Mouse (Mus musculus) thymus, adult 2 months (tissue): ENCODE measurements around the gene Abcc1. TPM values are rescaled to one million over a fixed set of nuclear protein-coding genes. Genes with fewer than 3 reads are reported as not detected.

Experiments used
- DNase-seq: peaks from one replicate; pipeline ENCODE4 v3.0.0; 2021
- H3K27ac ChIP-seq: fragments of 200-500 bp; 2 replicates; pipeline ENCODE4 v1.5.1; 2012; ENCODE audit warnings: low read length, control low read depth; ENCODE audit not compliant: control insufficient read depth, insufficient read depth
- H3K27me3 ChIP-seq: fragments of 200-500 bp; 2 replicates; pipeline ENCODE4 v1.6.1; 2012; ENCODE audit warnings: mild to moderate bottlenecking, low read length, moderate library complexity, mixed read lengths; ENCODE audit not compliant: control insufficient read depth, insufficient read depth
- H3K36me3 ChIP-seq: fragments of 200-500 bp; 2 replicates; pipeline ENCODE4 v1.6.1; 2012; ENCODE audit warnings: mild to moderate bottlenecking, low read length, moderate library complexity; ENCODE audit not compliant: control insufficient read depth, insufficient read depth
- H3K4me1 ChIP-seq: fragments of 200-500 bp; replicated peaks from 2 replicates; pipeline ENCODE4 v1.6.1; 2012; ENCODE audit warnings: low read length; ENCODE audit not compliant: control insufficient read depth, insufficient read depth
- H3K4me3 ChIP-seq: fragments of 200-500 bp; 2 replicates; pipeline ENCODE4 v1.5.1; 2012; ENCODE audit warnings: mild to moderate bottlenecking, low read length, control low read depth, moderate library complexity; ENCODE audit not compliant: control insufficient read depth, insufficient read depth
- CTCF ChIP-seq: fragments of 200-500 bp; IDR thresholded peaks from 2 replicates; pipeline ENCODE4 v1.5.1; 2012; ENCODE audit warnings: mild to moderate bottlenecking, control low read depth, low read length, moderate library complexity, borderline replicate concordance; ENCODE audit not compliant: control insufficient read depth, poor library complexity, insufficient read depth; ENCODE audit errors: extremely low read depth
- POLR2A ChIP-seq: fragments of 200-500 bp; IDR thresholded peaks from 2 replicates; pipeline ENCODE4 v1.6.1; 2012; ENCODE audit warnings: mild to moderate bottlenecking, low read length, control low read depth, moderate library complexity; ENCODE audit not compliant: control insufficient read depth, poor library complexity, insufficient read depth; ENCODE audit errors: extremely low read depth
- WGBS: fragments of 180-500 bp; shearing (Covaris S2); methylation state at CpG from one replicate; pipeline ENCODE4 v1.1.7; 2018; 5-methylcytosine and 5-hydroxymethylcytosine counted together
- polyA plus RNA-seq: library from polyadenylated mRNA; depleted of rRNA; stranded (reverse); fragments of >200 nt; gene quantifications from 2 replicates; pipeline ENCODE4 v1.2.3, GENCODE M21; 2012

The Abcc1 gene
- polyA plus RNA-seq, 1 experiment, result 29.7 TPM

DNA sequence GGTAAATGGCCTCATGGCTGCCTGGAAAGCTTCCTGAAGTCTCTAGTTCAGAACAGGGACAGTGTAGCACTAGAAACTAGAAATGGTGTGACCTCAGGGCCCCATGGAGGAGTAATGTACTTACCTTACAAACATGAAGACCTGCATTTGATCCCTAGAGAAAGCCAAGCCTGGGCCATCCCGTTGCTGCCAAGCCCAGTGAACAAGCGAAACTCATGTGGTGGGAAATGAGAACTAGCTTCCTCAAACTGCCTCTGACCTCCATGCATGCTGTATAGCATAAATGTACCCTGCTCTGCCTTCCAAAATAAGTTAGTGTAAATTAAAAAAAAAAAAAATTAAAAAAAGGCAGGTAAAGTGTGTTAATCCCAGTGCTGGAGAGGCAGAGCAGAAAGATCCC, 101.2 kb downstream of the Abcc1 start:
- 89% methylated on average over 2 of the region's 2 CpGs for WGBS
- DNase-seq, result no peak
- no peaks in the 10 kb centered on the region for H3K4me1 ChIP-seq
- H3K27ac ChIP-seq, result no peak overlapping the region
- no peak overlapping the region for H3K4me3 ChIP-seq
- H3K27me3 ChIP-seq, result no peaks in the 10 kb centered on the region
- no peaks in the 10 kb centered on the region for H3K36me3 ChIP-seq
- no peak for TF ChIP-seq CTCF
- no peak for TF ChIP-seq POLR2A

DNA sequence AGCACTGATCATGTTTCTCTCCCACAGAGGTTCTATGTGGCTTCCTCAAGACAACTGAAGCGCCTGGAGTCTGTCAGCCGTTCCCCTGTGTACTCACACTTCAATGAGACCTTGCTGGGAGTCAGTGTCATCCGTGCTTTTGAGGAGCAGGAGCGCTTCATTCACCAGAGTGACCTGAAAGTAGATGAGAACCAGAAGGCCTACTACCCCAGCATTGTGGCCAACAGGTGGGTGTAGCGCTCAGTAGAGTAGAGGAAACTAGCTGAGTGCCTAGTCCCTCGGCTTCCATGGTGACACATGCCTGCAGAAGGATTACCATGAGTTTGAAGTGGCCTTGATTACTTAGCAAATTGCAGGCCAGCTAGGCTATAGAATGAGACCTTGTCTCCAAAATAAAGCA, 103.7 kb downstream of the Abcc1 start:
- TF ChIP-seq POLR2A (no peak), CTCF (no peak)
- WGBS, result 97% methylated on average over 6 of the region's 6 CpGs
- H3K27ac ChIP-seq, result no peak overlapping the region
- H3K36me3 ChIP-seq, result no peaks in the 10 kb centered on the region
- DNase-seq, result no peak
- no peaks in the 10 kb centered on the region for H3K27me3 ChIP-seq
- H3K4me1 ChIP-seq, result no peaks in the 10 kb centered on the region
- H3K4me3 ChIP-seq, result no peak overlapping the region

DNA sequence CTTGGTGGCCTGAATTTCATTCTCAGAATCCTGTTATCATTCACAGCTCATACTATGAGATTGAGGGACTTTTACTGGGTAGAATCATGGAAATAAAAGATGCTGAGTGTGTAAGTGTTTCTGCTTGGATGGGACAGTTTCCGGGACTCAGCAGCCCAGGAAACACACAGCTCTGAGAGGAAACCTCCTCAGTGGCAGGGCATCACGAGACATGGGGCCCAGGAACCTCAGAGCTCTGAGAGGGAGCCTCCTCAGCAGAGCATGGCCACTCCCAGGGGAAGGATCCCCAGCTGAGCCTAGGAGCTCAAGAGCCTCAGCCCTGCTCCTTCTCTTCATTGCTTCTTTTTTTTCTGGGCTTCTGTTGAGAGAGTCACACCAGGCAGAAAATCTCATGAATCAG, 107.0 kb downstream of the Abcc1 start:
- TF ChIP-seq POLR2A (no peak), CTCF (no peak)
- 91% methylated on average over 2 of the region's 2 CpGs for WGBS
- peaks cover under 1% of the 10 kb centered on the region; the same call in 1 of the 2 replicates for H3K36me3 ChIP-seq
- no peaks in the 10 kb centered on the region for H3K27me3 ChIP-seq
- no peak overlapping the region for H3K4me3 ChIP-seq
- no peak for DNase-seq
- no peak overlapping the region for H3K27ac ChIP-seq
- no peaks in the 10 kb centered on the region for H3K4me1 ChIP-seq

DNA sequence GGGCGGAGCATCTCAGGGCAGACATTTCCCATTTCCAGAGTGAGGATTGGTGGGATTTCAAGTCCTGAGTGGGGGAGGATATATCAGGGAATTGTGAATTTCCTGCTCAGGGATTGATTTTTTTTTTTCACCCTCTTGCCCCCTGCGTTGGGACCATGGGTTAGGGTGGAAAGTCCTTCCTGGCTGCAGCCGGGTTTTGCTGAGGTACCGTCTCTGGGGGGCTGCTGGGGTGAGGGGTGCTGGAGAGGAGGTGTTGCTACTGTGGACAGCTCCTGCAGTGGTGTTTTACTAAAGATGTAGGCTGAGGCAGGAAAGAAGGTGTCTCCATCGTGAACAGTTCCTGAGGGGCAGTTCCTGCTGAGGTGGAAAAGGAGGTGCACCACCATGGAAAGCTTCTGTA, 107.5 kb downstream of the Abcc1 start:
- no peaks in the 10 kb centered on the region for H3K4me1 ChIP-seq
- H3K27ac ChIP-seq, result no peak overlapping the region
- H3K27me3 ChIP-seq, result no peaks in the 10 kb centered on the region
- WGBS, result over 99% methylated on average over 5 of the region's 5 CpGs
- peaks cover 3% of the 10 kb centered on the region; the same call in 1 of the 2 replicates for H3K36me3 ChIP-seq
- H3K4me3 ChIP-seq, result no peak overlapping the region
- no peak for DNase-seq
- no peak for TF ChIP-seq CTCF
- no peak for TF ChIP-seq POLR2A

DNA sequence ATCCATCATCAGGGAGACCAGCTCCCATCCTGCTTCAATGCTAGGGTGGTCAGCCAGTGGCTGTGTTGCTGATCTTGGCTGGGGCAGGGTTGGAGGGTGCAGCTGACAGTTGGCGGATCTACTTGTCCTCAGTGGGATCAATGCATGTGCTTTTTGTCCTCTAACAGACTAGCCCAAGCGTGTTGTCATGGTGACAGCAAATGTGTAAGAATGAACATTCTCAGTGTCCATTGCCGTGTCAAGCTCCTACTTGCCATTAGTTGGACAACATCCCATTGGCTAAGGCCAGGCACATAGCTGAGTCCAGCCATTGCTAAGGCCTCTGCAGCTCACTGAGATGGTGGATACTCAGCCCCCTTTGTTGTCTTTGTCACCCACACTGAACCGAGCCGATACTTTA, 110.8 kb downstream of the Abcc1 start:
- no peak overlapping the region for H3K4me3 ChIP-seq
- H3K27me3 ChIP-seq, result no peaks in the 10 kb centered on the region
- no peak overlapping the region for H3K27ac ChIP-seq
- no peak for TF ChIP-seq CTCF
- no peak for TF ChIP-seq POLR2A
- peaks cover 3% of the 10 kb centered on the region; the same call in 1 of the 2 replicates for H3K36me3 ChIP-seq
- 94% methylated on average over 5 of the region's 5 CpGs for WGBS
- no peak for DNase-seq
- no peaks in the 10 kb centered on the region for H3K4me1 ChIP-seq

DNA sequence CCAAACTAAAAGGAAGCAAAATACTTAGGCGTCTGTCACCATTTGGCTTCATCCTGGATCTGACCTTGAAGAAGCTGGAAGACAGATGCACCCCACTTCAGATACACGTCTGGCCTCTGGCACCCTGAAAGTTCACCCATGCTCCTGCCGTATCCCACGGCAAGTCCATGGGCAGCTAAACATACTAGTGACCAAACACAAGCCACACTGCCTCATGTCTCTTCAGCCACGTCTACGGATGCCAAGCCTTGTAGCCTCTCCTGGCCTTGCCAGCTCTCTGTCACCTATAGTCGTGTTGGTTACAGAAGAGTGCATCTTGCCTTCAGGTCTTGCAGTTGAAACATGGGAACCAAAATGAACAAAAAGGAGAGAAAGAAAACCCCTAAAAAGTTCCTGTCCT, 112.3 kb downstream of the Abcc1 start:
- DNase-seq, result no peak
- H3K27ac ChIP-seq, result no peak overlapping the region
- no peaks in the 10 kb centered on the region for H3K4me1 ChIP-seq
- TF ChIP-seq POLR2A (no peak), CTCF (no peak)
- 95% methylated on average over 7 of the region's 7 CpGs for WGBS
- no peak overlapping the region for H3K4me3 ChIP-seq
- no peaks in the 10 kb centered on the region for H3K27me3 ChIP-seq
- peaks cover 3% of the 10 kb centered on the region; the same call in 1 of the 2 replicates for H3K36me3 ChIP-seq

DNA sequence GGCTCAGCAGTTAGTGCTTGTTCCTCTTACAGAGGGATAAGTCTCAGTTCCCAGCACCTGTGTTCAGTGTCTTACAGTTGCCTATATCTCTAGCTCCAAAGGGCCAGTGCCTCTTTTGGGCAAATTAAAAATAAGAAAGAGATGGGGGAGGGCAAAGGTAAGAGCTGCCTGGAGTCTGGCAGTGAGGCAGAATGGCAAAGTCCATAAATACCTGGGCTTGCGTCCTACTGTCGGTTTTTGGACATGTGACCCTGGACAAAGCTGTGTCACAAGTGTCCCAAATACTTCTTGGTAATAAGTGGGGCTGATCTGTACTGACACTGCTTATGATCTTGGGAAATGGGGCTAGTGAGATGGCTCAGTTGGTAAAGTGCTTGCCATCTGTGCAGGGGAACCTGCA, 113.6 kb downstream of the Abcc1 start:
- no peak for DNase-seq
- 95% methylated on average over 2 of the region's 2 CpGs for WGBS
- TF ChIP-seq CTCF, result no peak
- TF ChIP-seq POLR2A, result no peak
- Histone ChIP-seq H3K27me3 (no peaks in the 10 kb centered on the region), H3K27ac (no peak overlapping the region), H3K4me3 (no peak overlapping the region), H3K36me3 (peaks cover 3% of the 10 kb centered on the region; the same call in 1 of the 2 replicates), H3K4me1 (no peaks in the 10 kb centered on the region)
